Mouse (Mus musculus) testis, postnatal 10 days (tissue): ENCODE data around the gene Edc3.

Experiments
- DNase-seq: peaks from one replicate; pipeline ENCODE4 v3.0.0; 2021; ENCODE audit warnings: low spot score

Edc3 gene

GRCm38 (mm10) chr9:57708068-57708719 lies at the start of gene Edc3:
TSS of gene Edc3 (plus strand) at chr9:57708540.
- peak; percentile 97 for DNase-seq

GRCm38 (mm10) chr9:57658970-57659369 lies 49.4 kb upstream of the Edc3 start:
- DNase-seq, result no peak

GRCm38 (mm10) chr9:57659774-57660173 lies 48.6 kb upstream of the Edc3 start:
- DNase-seq, result peak; percentile 74

- no peak for DNase-seq
Observed at GRCm38 (mm10) chr9:57660501-57660900, 47.8 kb upstream of the Edc3 start.

- no peak for DNase-seq
Observed at GRCm38 (mm10) chr9:57661552-57661951, 46.8 kb upstream of the Edc3 start.

- no peak for DNase-seq
Observed at GRCm38 (mm10) chr9:57664616-57665015, 43.7 kb upstream of the Edc3 start.

GRCm38 (mm10) chr9:57666536-57666935 lies 41.8 kb upstream of the Edc3 start:
- no peak for DNase-seq

GRCm38 (mm10) chr9:57667136-57667535 lies 41.2 kb upstream of the Edc3 start:
- no peak for DNase-seq

GRCm38 (mm10) chr9:57667817-57668216 lies 40.5 kb upstream of the Edc3 start:
- no peak for DNase-seq

GRCm38 (mm10) chr9:57668277-57668676 lies 40.1 kb upstream of the Edc3 start:
- DNase-seq, result no peak

GRCm38 (mm10) chr9:57669566-57669965 lies 38.8 kb upstream of the Edc3 start:
- no peak for DNase-seq

GRCm38 (mm10) chr9:57671037-57671436 lies 37.3 kb upstream of the Edc3 start:
- DNase-seq, result no peak

- DNase-seq, result no peak
Observed at GRCm38 (mm10) chr9:57671500-57671899, 36.8 kb upstream of the Edc3 start.

- DNase-seq, result no peak
Observed at GRCm38 (mm10) chr9:57681411-57681810, 26.9 kb upstream of the Edc3 start.

- no peak for DNase-seq
Observed at GRCm38 (mm10) chr9:57683520-57683919, 24.8 kb upstream of the Edc3 start, which contains the start of gene Cyp1a2. TSS of gene Cyp1a2 (minus strand) at chr9:57683703.

GRCm38 (mm10) chr9:57686011-57686410 lies 22.3 kb upstream of the Edc3 start:
- no peak for DNase-seq

- no peak for DNase-seq
Observed at GRCm38 (mm10) chr9:57687751-57688150, 20.6 kb upstream of the Edc3 start, which contains the start of gene Cyp1a1. TSS of gene Cyp1a1 (plus strand) at chr9:57687928.

- DNase-seq, result no peak
Observed at GRCm38 (mm10) chr9:57688158-57688557, 20.2 kb upstream of the Edc3 start.

GRCm38 (mm10) chr9:57688606-57689005 lies 19.7 kb upstream of the Edc3 start:
- no peak for DNase-seq

- no peak for DNase-seq
Observed at GRCm38 (mm10) chr9:57694108-57694507, 14.2 kb upstream of the Edc3 start.

GRCm38 (mm10) chr9:57696380-57697285 lies 11.7 kb upstream of the Edc3 start:
- DNase-seq, result peak; percentile 58

GRCm38 (mm10) chr9:57697380-57697779 lies 11.0 kb upstream of the Edc3 start:
- DNase-seq, result no peak

- no peak for DNase-seq
Observed at GRCm38 (mm10) chr9:57698466-57699150, 9.7 kb upstream of the Edc3 start.
